ENCODE assay signal across 8 mouse cellular contexts in the genomic region with DNA sequence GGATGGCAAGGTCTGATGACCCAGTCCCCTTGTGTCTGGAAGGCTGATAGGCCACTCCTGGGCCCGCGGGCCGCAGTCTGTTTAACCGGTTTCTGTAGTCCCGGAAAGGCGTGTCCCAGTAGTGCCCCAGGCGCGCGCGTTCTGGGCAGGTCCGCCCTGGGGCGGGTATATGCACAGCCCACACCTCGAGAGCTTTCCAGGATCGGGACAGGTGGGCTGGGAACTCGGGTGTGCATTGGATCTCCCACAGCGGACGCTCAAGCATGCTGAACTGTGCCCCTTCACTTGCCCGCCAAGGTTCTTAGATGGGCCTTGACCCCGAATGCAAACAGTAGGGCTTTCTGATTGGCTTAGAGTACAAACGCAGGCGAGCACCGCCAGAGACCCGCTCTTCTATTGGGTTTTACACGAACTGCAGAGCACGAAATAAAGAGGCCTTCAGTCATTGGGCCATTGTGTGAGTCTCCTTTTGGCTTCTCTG. TPM values are rescaled to one million over a fixed set of nuclear protein-coding genes. Genes with fewer than 3 reads are reported as not detected.
DNase-seq lines count a peak whose midpoint lies in the region; ATAC-seq and TF ChIP-seq lines count a peak whose summit lies in the region.

No protein-coding gene starts in this region.

- peak; percentile 87; the same call in 1 of the 2 replicates for TF ChIP-seq POLR2A in bone marrow, adult 2 months (IDR thresholded peaks at IDR 0.05; ENCODE audit: borderline replicate concordance, control insufficient read depth, low read depth, low read length)
- TF ChIP-seq POLR2A in limb, embryonic 14.5 days (IDR thresholded peaks at IDR 0.05; ENCODE audit: borderline replicate concordance, extremely low read depth, insufficient read depth, insufficient read length) = peak; percentile 57; the same call in 1 of the 2 replicates

- no peaks in the 10 kb centered on the region for H3K27me3 ChIP-seq in heart, embryonic 13.5 days (replicated peaks)
- no peaks in the 10 kb centered on the region for H3K27me3 ChIP-seq in limb, embryonic 14.5 days (ENCODE audit: control insufficient read depth, insufficient read depth, low read length)
- no peaks in the 10 kb centered on the region for H3K27me3 ChIP-seq in midbrain, embryonic 14.5 days (ENCODE audit: control insufficient read depth, insufficient read depth, low read length)

- no peaks in the 10 kb centered on the region for H3K9me3 ChIP-seq in heart, embryonic 13.5 days
- no peaks in the 10 kb centered on the region for H3K9me3 ChIP-seq in limb, embryonic 14.5 days (ENCODE audit: control insufficient read depth, low read length)
- no peaks in the 10 kb centered on the region for H3K9me3 ChIP-seq in midbrain, embryonic 14.5 days (ENCODE audit: control insufficient read depth, low read length)

- H3K36me3 ChIP-seq in heart, embryonic 13.5 days = no peaks in the 10 kb centered on the region
- H3K36me3 ChIP-seq in limb, embryonic 14.5 days (ENCODE audit: control insufficient read depth, insufficient read depth, low read length) = no peaks in the 10 kb centered on the region
- H3K36me3 ChIP-seq in midbrain, embryonic 14.5 days (ENCODE audit: control insufficient read depth, insufficient read depth, low read length) = no peaks in the 10 kb centered on the region

- H3K27ac ChIP-seq in bone marrow, adult 2 months (ENCODE audit: control insufficient read depth, insufficient read depth, low read depth, low read length, poor library complexity) = peak overlapping the region; percentile 98
- peak overlapping the region; percentile 98 for H3K27ac ChIP-seq in heart, embryonic 13.5 days (replicated peaks)
- peak overlapping the region; percentile 99 for H3K27ac ChIP-seq in limb, embryonic 14.5 days (replicated peaks; ENCODE audit: low read depth, low read length)
- peak overlapping the region; percentile 100 for H3K27ac ChIP-seq in midbrain, embryonic 14.5 days (replicated peaks; ENCODE audit: low read depth, low read length)

- ATAC-seq in heart, embryonic 13.5 days (ENCODE audit: extremely low read depth, insufficient number of reproducible peaks, low FRiP score, low TSS enrichment) = peak; percentile 45
- peak; percentile 85 for ATAC-seq in limb, embryonic 14.5 days (ENCODE audit: low FRiP score, low read depth)
- ATAC-seq in midbrain, embryonic 14.5 days (ENCODE audit: low FRiP score, low TSS enrichment) = peak; percentile 88

- peak overlapping the region; percentile 88 for H3K4me3 ChIP-seq in bone marrow, adult 2 months (replicated peaks; ENCODE audit: control insufficient read depth, low read depth, low read length)
- peak overlapping the region; percentile 87 for H3K4me3 ChIP-seq in heart, embryonic 13.5 days
- peak overlapping the region; percentile 84 for H3K4me3 ChIP-seq in limb, embryonic 14.5 days (replicated peaks; ENCODE audit: low read length)
- H3K4me3 ChIP-seq in midbrain, embryonic 14.5 days (replicated peaks; ENCODE audit: low read depth, low read length) = peak overlapping the region; percentile 74

- H3K9ac ChIP-seq in heart, embryonic 13.5 days = peak overlapping the region; percentile 98
- H3K9ac ChIP-seq in limb, embryonic 14.5 days (ENCODE audit: low read depth, low read length, severe bottlenecking) = peak overlapping the region; percentile 98
- peak overlapping the region; percentile 98 for H3K9ac ChIP-seq in midbrain, embryonic 14.5 days (replicated peaks; ENCODE audit: low read length)

- DNase-seq in layer of hippocampus, adult 9-11 months = peak; percentile 98
- no peak for DNase-seq in layer of hippocampus, adult 18-20 months (ENCODE audit: low spot score in 2 of 2)
- DNase-seq in limb, embryonic 14.5 days (ENCODE audit: low spot score) = peak; percentile 78
- DNase-seq in midbrain, embryonic 14.5 days = no peak
- peak; percentile 32 for DNase-seq in urinary bladder, postnatal 10 days (ENCODE audit: low spot score)
- no peak for DNase-seq in embryo, embryonic 11 days

- 0% methylated on average over 25 of the region's 25 CpGs for WGBS in bone marrow, adult 2 months
- WGBS in heart, embryonic 13.5 days = under 1% methylated on average over 25 of the region's 25 CpGs
- WGBS in limb, embryonic 14.5 days = 0% methylated on average over 25 of the region's 25 CpGs
- WGBS in midbrain, embryonic 14.5 days = under 1% methylated on average over 25 of the region's 25 CpGs

- no peaks in the 10 kb centered on the region for H3K4me1 ChIP-seq in bone marrow, adult 2 months (ENCODE audit: control insufficient read depth, insufficient read depth, low read length)
- H3K4me1 ChIP-seq in heart, embryonic 13.5 days = peaks cover 27% of the 10 kb centered on the region
- H3K4me1 ChIP-seq in limb, embryonic 14.5 days (ENCODE audit: control insufficient read depth, insufficient read depth, low read length) = peaks cover 21% of the 10 kb centered on the region
- H3K4me1 ChIP-seq in midbrain, embryonic 14.5 days (ENCODE audit: control insufficient read depth, insufficient read depth, low read length) = peaks cover 14% of the 10 kb centered on the region

- peak overlapping the region; percentile 72 for H3K4me2 ChIP-seq in heart, embryonic 13.5 days
- peak overlapping the region; percentile 82 for H3K4me2 ChIP-seq in limb, embryonic 14.5 days (replicated peaks; ENCODE audit: low read depth, low read length, severe bottlenecking)
- peak overlapping the region; percentile 86 for H3K4me2 ChIP-seq in midbrain, embryonic 14.5 days (ENCODE audit: low read length)

- no peak for TF ChIP-seq CTCF in bone marrow, adult 2 months (IDR thresholded peaks at IDR 0.05; ENCODE audit: control insufficient read depth, insufficient read depth, low read length)

RNA-seq across cellular contexts. Expression of a gene that starts 0.4 kb away (rescaled TPM):
- total RNA-seq in layer of hippocampus, adult 18-20 months (2021) = 10 to 100 TPM; 19.9 to 23.1 TPM
- polyA plus RNA-seq in bone marrow, adult 2 months (2011; ENCODE audit: insufficient read depth, insufficient read length, low replicate concordance, missing spikeins) = 5.0 and 9.6 TPM in 2 replicates
- polyA plus RNA-seq in heart, embryonic 13.5 days (2015; fragmentation: Nextera tagmentation; extraction: Ambion mirVana) = 3.6 and 4.1 TPM in 2 replicates
- 14.6 and 17.5 TPM in 2 replicates for polyA plus RNA-seq in limb, embryonic 14.5 days (2012; rRNA removed)
- polyA plus RNA-seq in limb, embryonic 14.5 days (2014; fragmentation: Nextera tagmentation; extraction: Ambion mirVana) = 5.2 and 5.5 TPM in 2 replicates
- polyA plus RNA-seq in midbrain, embryonic 14.5 days (2014; fragmentation: Nextera tagmentation; extraction: Ambion mirVana) = 9.1 and 9.7 TPM in 2 replicates

Comparison
In these comparisons a context has a peak if more than half of its experiments do, and no peak if none do; other contexts are left out.
1. DNase-seq: peak in layer of hippocampus, adult 9-11 months (single experiment), limb, embryonic 14.5 days (single experiment) and urinary bladder, postnatal 10 days (single experiment); none in layer of hippocampus, adult 18-20 months (0 of 2), midbrain, embryonic 14.5 days (single experiment) and embryo, embryonic 11 days (single experiment).
2. Peak in every context shown above with its lines, with median percentiles within 50 percentile points of each other: H3K27ac ChIP-seq, H3K4me3 ChIP-seq, ATAC-seq, H3K4me2 ChIP-seq and H3K9ac ChIP-seq.